Mouse (Mus musculus): Measurements from ENCODE around the gene Ifrd1. TPM values are rescaled to one million over a fixed set of nuclear protein-coding genes. Genes with fewer than 3 reads are reported as not detected.
A peak's percentile ranks its signal among the peaks of the same experiment; 100 is the strongest.

Gene Ifrd1
- polyA plus RNA-seq, 1 experiment from 2014 or later: 201 TPM

- Histone ChIP-seq H3K27me3 (ENCODE audit: control insufficient read depth, insufficient read depth, low read length) (no peaks in the 10 kb centered on the region), H3K9ac (replicated peaks; ENCODE audit: low read length) (no peak overlapping the region), H3K4me2 (ENCODE audit: low read length) (no peak overlapping the region), H3K4me3 (replicated peaks; ENCODE audit: low read depth, low read length) (no peak overlapping the region), H3K4me1 (ENCODE audit: control insufficient read depth, insufficient read depth, low read length) (peaks cover 26% of the 10 kb centered on the region), H3K27ac (replicated peaks; ENCODE audit: low read depth, low read length) (no peak overlapping the region), H3K36me3 (ENCODE audit: control insufficient read depth, insufficient read depth, low read length) (no peaks in the 10 kb centered on the region), H3K9me3 (ENCODE audit: control insufficient read depth, low read length) (no peaks in the 10 kb centered on the region)
- 96% methylated on average over 9 of the region's 9 CpGs for WGBS
- DNase-seq: no peak
- ATAC-seq (ENCODE audit: low FRiP score, low TSS enrichment): no peak
Observed at GRCm38 (mm10) chr12:40224171-40224880, 24.0 kb downstream of the Ifrd1 start.

- peak overlapping the region; percentile 77 for H3K27ac ChIP-seq (replicated peaks; ENCODE audit: low read depth, low read length)
- peak overlapping the region; percentile 100 for H3K4me3 ChIP-seq (replicated peaks; ENCODE audit: low read depth, low read length)
- H3K9ac ChIP-seq (replicated peaks; ENCODE audit: low read length): no peak overlapping the region; the same call in 1 of the 2 replicates
- 64% methylated on average over 10 of the region's 10 CpGs for WGBS
- DNase-seq (no peak), ATAC-seq (ENCODE audit: low FRiP score, low TSS enrichment) (no peak)
- H3K9me3 ChIP-seq (ENCODE audit: control insufficient read depth, low read length): no peaks in the 10 kb centered on the region
- no peaks in the 10 kb centered on the region for H3K36me3 ChIP-seq (ENCODE audit: control insufficient read depth, insufficient read depth, low read length)
- H3K4me2 ChIP-seq (ENCODE audit: low read length): peak overlapping the region; percentile 71
- no peaks in the 10 kb centered on the region for H3K27me3 ChIP-seq (ENCODE audit: control insufficient read depth, insufficient read depth, low read length)
- peaks cover 26% of the 10 kb centered on the region for H3K4me1 ChIP-seq (ENCODE audit: control insufficient read depth, insufficient read depth, low read length)
Observed at GRCm38 (mm10) chr12:40223676-40224075, 24.6 kb downstream of the Ifrd1 start.

- Histone ChIP-seq H3K4me1 (ENCODE audit: control insufficient read depth, insufficient read depth, low read length) (peaks cover 26% of the 10 kb centered on the region), H3K4me2 (ENCODE audit: low read length) (peak overlapping the region; percentile 71), H3K36me3 (ENCODE audit: control insufficient read depth, insufficient read depth, low read length) (no peaks in the 10 kb centered on the region), H3K4me3 (replicated peaks; ENCODE audit: low read depth, low read length) (peak overlapping the region; percentile 100), H3K9me3 (ENCODE audit: control insufficient read depth, low read length) (no peaks in the 10 kb centered on the region), H3K27me3 (ENCODE audit: control insufficient read depth, insufficient read depth, low read length) (no peaks in the 10 kb centered on the region), H3K9ac (replicated peaks; ENCODE audit: low read length) (peak overlapping the region; percentile 88), H3K27ac (replicated peaks; ENCODE audit: low read depth, low read length) (peak overlapping the region; percentile 96)
- WGBS: under 1% methylated on average over 47 of the region's 47 CpGs
- ATAC-seq (ENCODE audit: low FRiP score, low TSS enrichment) (peak; percentile 98), DNase-seq (peak; percentile 99)
Observed at GRCm38 (mm10) chr12:40223082-40223619, 25.2 kb downstream of the Ifrd1 start.

- Histone ChIP-seq H3K9me3 (ENCODE audit: control insufficient read depth, low read length) (no peaks in the 10 kb centered on the region), H3K4me3 (replicated peaks; ENCODE audit: low read depth, low read length) (peak overlapping the region; percentile 100), H3K27me3 (ENCODE audit: control insufficient read depth, insufficient read depth, low read length) (no peaks in the 10 kb centered on the region), H3K4me2 (ENCODE audit: low read length) (peak overlapping the region; percentile 67), H3K36me3 (ENCODE audit: control insufficient read depth, insufficient read depth, low read length) (no peaks in the 10 kb centered on the region), H3K9ac (replicated peaks; ENCODE audit: low read length) (peak overlapping the region; percentile 88), H3K27ac (replicated peaks; ENCODE audit: low read depth, low read length) (peak overlapping the region; percentile 96), H3K4me1 (ENCODE audit: control insufficient read depth, insufficient read depth, low read length) (peaks cover 26% of the 10 kb centered on the region)
- WGBS: under 1% methylated on average over 81 of the region's 81 CpGs
- peak; percentile 93 for ATAC-seq (ENCODE audit: low FRiP score, low TSS enrichment)
- DNase-seq: peak; percentile 97
Observed at GRCm38 (mm10) chr12:40222251-40223081, 25.8 kb downstream of the Ifrd1 start.

- no peaks in the 10 kb centered on the region for H3K27me3 ChIP-seq (ENCODE audit: control insufficient read depth, insufficient read depth, low read length)
- H3K9me3 ChIP-seq (ENCODE audit: control insufficient read depth, low read length): no peaks in the 10 kb centered on the region
- no peak overlapping the region for H3K27ac ChIP-seq (replicated peaks; ENCODE audit: low read depth, low read length)
- peak overlapping the region; percentile 67 for H3K4me2 ChIP-seq (ENCODE audit: low read length)
- peak overlapping the region; percentile 88; the same call in 1 of the 2 replicates for H3K9ac ChIP-seq (replicated peaks; ENCODE audit: low read length)
- H3K4me3 ChIP-seq (replicated peaks; ENCODE audit: low read depth, low read length): peak overlapping the region; percentile 100
- DNase-seq: no peak
- WGBS: 23% methylated on average over 5 of the region's 5 CpGs
- H3K4me1 ChIP-seq (ENCODE audit: control insufficient read depth, insufficient read depth, low read length): peaks cover 26% of the 10 kb centered on the region
- peaks cover 6% of the 10 kb centered on the region for H3K36me3 ChIP-seq (ENCODE audit: control insufficient read depth, insufficient read depth, low read length)
- no peak for ATAC-seq (ENCODE audit: low FRiP score, low TSS enrichment)
Observed at GRCm38 (mm10) chr12:40221611-40222010, 26.7 kb downstream of the Ifrd1 start.

GRCm38 (mm10) chr12:40220896-40221295 lies 27.4 kb downstream of the Ifrd1 start:
- Histone ChIP-seq H3K4me2 (ENCODE audit: low read length) (peak overlapping the region; percentile 67), H3K27me3 (ENCODE audit: control insufficient read depth, insufficient read depth, low read length) (no peaks in the 10 kb centered on the region), H3K36me3 (ENCODE audit: control insufficient read depth, insufficient read depth, low read length) (peaks cover 13% of the 10 kb centered on the region), H3K9me3 (ENCODE audit: control insufficient read depth, low read length) (no peaks in the 10 kb centered on the region), H3K4me3 (replicated peaks; ENCODE audit: low read depth, low read length) (peak overlapping the region; percentile 100), H3K27ac (replicated peaks; ENCODE audit: low read depth, low read length) (no peak overlapping the region), H3K4me1 (ENCODE audit: control insufficient read depth, insufficient read depth, low read length) (peaks cover 26% of the 10 kb centered on the region), H3K9ac (replicated peaks; ENCODE audit: low read length) (peak overlapping the region; percentile 10; the same call in 1 of the 2 replicates)
- WGBS: 48% methylated on average over 3 of the region's 3 CpGs
- ATAC-seq (ENCODE audit: low FRiP score, low TSS enrichment): no peak
- DNase-seq: no peak

- H3K27me3 ChIP-seq (ENCODE audit: control insufficient read depth, insufficient read depth, low read length): no peaks in the 10 kb centered on the region
- 0 out of 2 replicates have a peak overlapping the region, but pooled peaks have one; percentile 100 for H3K4me3 ChIP-seq (replicated peaks; ENCODE audit: low read depth, low read length)
- H3K4me1 ChIP-seq (ENCODE audit: control insufficient read depth, insufficient read depth, low read length): peaks cover 26% of the 10 kb centered on the region
- no peak for ATAC-seq (ENCODE audit: low FRiP score, low TSS enrichment)
- no peaks in the 10 kb centered on the region for H3K9me3 ChIP-seq (ENCODE audit: control insufficient read depth, low read length)
- DNase-seq: no peak
- peak overlapping the region; percentile 67 for H3K4me2 ChIP-seq (ENCODE audit: low read length)
- peaks cover 20% of the 10 kb centered on the region for H3K36me3 ChIP-seq (ENCODE audit: control insufficient read depth, insufficient read depth, low read length)
- no peak overlapping the region; the same call in 1 of the 2 replicates for H3K9ac ChIP-seq (replicated peaks; ENCODE audit: low read length)
- WGBS: 56% methylated on average over 3 of the region's 3 CpGs
- H3K27ac ChIP-seq (replicated peaks; ENCODE audit: low read depth, low read length): no peak overlapping the region
Observed at GRCm38 (mm10) chr12:40220001-40220570, 28.2 kb downstream of the Ifrd1 start.

- no peak overlapping the region for H3K4me3 ChIP-seq (replicated peaks; ENCODE audit: low read depth, low read length)
- H3K27me3 ChIP-seq (ENCODE audit: control insufficient read depth, insufficient read depth, low read length): no peaks in the 10 kb centered on the region
- H3K4me1 ChIP-seq (ENCODE audit: control insufficient read depth, insufficient read depth, low read length): peaks cover 23% of the 10 kb centered on the region
- H3K9me3 ChIP-seq (ENCODE audit: control insufficient read depth, low read length): no peaks in the 10 kb centered on the region
- DNase-seq (no peak), ATAC-seq (ENCODE audit: low FRiP score, low TSS enrichment) (no peak)
- WGBS: 75% methylated on average over 2 of the region's 2 CpGs
- H3K9ac ChIP-seq (replicated peaks; ENCODE audit: low read length): no peak overlapping the region
- peaks cover 36% of the 10 kb centered on the region for H3K36me3 ChIP-seq (ENCODE audit: control insufficient read depth, insufficient read depth, low read length)
- H3K27ac ChIP-seq (replicated peaks; ENCODE audit: low read depth, low read length): no peak overlapping the region
- no peak overlapping the region for H3K4me2 ChIP-seq (ENCODE audit: low read length)
Observed at GRCm38 (mm10) chr12:40218430-40218945, 29.8 kb downstream of the Ifrd1 start.

Measured in midbrain, embryonic 14.5 days (tissue).